Mouse (Mus musculus) CH12.LX (cell line): ENCODE measurements around the gene Tnxb. TPM values are rescaled to one million over a fixed set of nuclear protein-coding genes. Genes with fewer than 3 reads are reported as not detected.

Source experiments
- DNase-seq: peaks from one replicate; pipeline ENCODE4 v3.0.0-alpha.2; 2013; ENCODE audit errors: extremely low read depth
- H3K27ac ChIP-seq: 2 replicates; pipeline ENCODE4 v1.5.1; 2012; ENCODE audit warnings: low read depth, mild to moderate bottlenecking, control low read depth, moderate library complexity; ENCODE audit not compliant: insufficient read depth
- H3K27me3 ChIP-seq: replicated peaks from 2 replicates; pipeline ENCODE3; 2012; ENCODE audit warnings: inconsistent platforms
- H3K36me3 ChIP-seq, 2 experiments: replicated peaks in 1 of 2; 2 replicates each; pipeline versions ENCODE3 to v1.6.1; 2012; ENCODE audit warnings: inconsistent platforms in 1 of 2, low read length in 1 of 2, mild to moderate bottlenecking in 1 of 2, mixed read lengths in 1 of 2, moderate library complexity in 1 of 2; ENCODE audit not compliant: control insufficient read depth in 1 of 2, insufficient read depth in 1 of 2
- H3K4me1 ChIP-seq, 2 experiments: 2 replicates each; pipeline ENCODE4 v1.6.1; 2012; ENCODE audit warnings: inconsistent platforms in 1 of 2, moderate library complexity in 1 of 2; ENCODE audit not compliant: insufficient read depth in 2 of 2, control insufficient read depth in 1 of 2
- H3K4me2 ChIP-seq: 2 replicates; pipeline ENCODE4 v1.6.1; 2012; ENCODE audit warnings: low read depth, mild to moderate bottlenecking, control low read depth; ENCODE audit not compliant: poor library complexity, insufficient read depth, severe bottlenecking
- H3K4me3 ChIP-seq, 3 experiments: fragments of 150-350 bp in 1 of 3; sonication (generic) in 1 of 3; replicated peaks in 1 of 3; 2 replicates each; pipeline versions ENCODE3 to v1.5.1; 2011 to 2012; ENCODE audit warnings: low read depth in 2 of 3, low read length in 2 of 3, mild to moderate bottlenecking in 2 of 3, moderate library complexity in 2 of 3, control low read depth in 1 of 3, improper control_type of control experiment in 1 of 3, inconsistent platforms in 1 of 3, mixed read lengths in 1 of 3; ENCODE audit not compliant: poor library complexity in 1 of 3
- H3K79me2 ChIP-seq: replicated peaks from 2 replicates; pipeline ENCODE4 v1.6.1; 2012; ENCODE audit warnings: mild to moderate bottlenecking, moderate library complexity; ENCODE audit not compliant: control insufficient read depth, poor library complexity, insufficient read depth, severe bottlenecking; ENCODE audit errors: extremely low read depth
- H3K9ac ChIP-seq: 2 replicates; pipeline ENCODE4 v1.6.1; 2012; ENCODE audit warnings: low read depth, mild to moderate bottlenecking, control low read depth, moderate library complexity; ENCODE audit not compliant: insufficient read depth
- H3K9me3 ChIP-seq: replicated peaks from 2 replicates; pipeline ENCODE3; 2012; ENCODE audit warnings: low read length, inconsistent platforms, mixed read lengths
- BHLHE40 ChIP-seq: IDR thresholded peaks from 2 replicates; pipeline ENCODE4 v1.6.1; 2011; ENCODE audit warnings: mild to moderate bottlenecking, low read depth, low read length, improper control_type of control experiment
- CHD2 ChIP-seq: IDR thresholded peaks from 2 replicates; pipeline ENCODE4 v1.6.1; 2011; ENCODE audit warnings: low read length, improper control_type of control experiment
- E2F4 ChIP-seq: IDR thresholded peaks from 2 replicates; pipeline ENCODE4 v1.6.1; 2011; ENCODE audit warnings: low read depth, low read length, improper control_type of control experiment; ENCODE audit not compliant: insufficient replicate concordance
- EP300 ChIP-seq: IDR thresholded peaks from 2 replicates; pipeline ENCODE4 v1.6.1; 2011; ENCODE audit warnings: low read length, improper control_type of control experiment
- GABPA ChIP-seq: IDR thresholded peaks from 2 replicates; pipeline ENCODE4 v1.6.1; 2012; ENCODE audit warnings: low read depth, low read length, improper control_type of control experiment, inconsistent platforms; ENCODE audit not compliant: insufficient replicate concordance
- IRF4 ChIP-seq: IDR thresholded peaks from 2 replicates; pipeline ENCODE4 v1.6.1; 2014; ENCODE audit warnings: low read depth, mild to moderate bottlenecking, inconsistent platforms, low read length, improper control_type of control experiment
- JUND ChIP-seq: conservative IDR thresholded peaks from 2 replicates; pipeline ENCODE4 v1.6.1; 2011; ENCODE audit warnings: low read depth, low read length, improper control_type of control experiment
- KAT2A ChIP-seq: IDR thresholded peaks from 2 replicates; pipeline ENCODE4 v1.6.1; 2012; ENCODE audit warnings: low read length, improper control_type of control experiment, inconsistent platforms; ENCODE audit not compliant: insufficient replicate concordance
- MAFK ChIP-seq: IDR thresholded peaks from 2 replicates; pipeline ENCODE4 v1.6.1; 2011; ENCODE audit warnings: low read length, improper control_type of control experiment; ENCODE audit not compliant: insufficient replicate concordance
- MAX ChIP-seq: IDR thresholded peaks from 2 replicates; pipeline ENCODE4 v1.6.1; 2011; ENCODE audit warnings: low read length, improper control_type of control experiment
- MAZ ChIP-seq: IDR thresholded peaks from 2 replicates; pipeline ENCODE4 v1.6.1; 2012; ENCODE audit warnings: low read depth, mild to moderate bottlenecking, inconsistent platforms, low read length, improper control_type of control experiment, moderate library complexity
- MXI1 ChIP-seq: IDR thresholded peaks from 2 replicates; pipeline ENCODE4 v1.6.1; 2011; ENCODE audit warnings: mild to moderate bottlenecking, low read depth, low read length, improper control_type of control experiment
- MYC ChIP-seq: IDR thresholded peaks from 2 replicates; pipeline ENCODE4 v1.6.1; 2011; ENCODE audit warnings: low read depth, mild to moderate bottlenecking, improper control_type of control experiment, low read length
- NELFE ChIP-seq: IDR thresholded peaks from 2 replicates; pipeline ENCODE4 v1.6.1; 2011; ENCODE audit warnings: low read depth, low read length, improper control_type of control experiment
- NRF1 ChIP-seq: IDR thresholded peaks from 2 replicates; pipeline ENCODE4 v1.6.1; 2014; ENCODE audit warnings: low read depth, mild to moderate bottlenecking, inconsistent platforms, low read length, improper control_type of control experiment, moderate library complexity
- PAX5 ChIP-seq: IDR thresholded peaks from 2 replicates; pipeline ENCODE4 v1.6.1; 2012; ENCODE audit warnings: low read length, inconsistent platforms, mixed read lengths
- POLR2A ChIP-seq: IDR thresholded peaks from 2 replicates; pipeline ENCODE4 v1.6.1; 2011; ENCODE audit warnings: low read depth, mild to moderate bottlenecking, improper control_type of control experiment, low read length
- POLR2AphosphoS2 ChIP-seq: IDR thresholded peaks from 2 replicates; pipeline ENCODE4 v1.6.1; 2011; ENCODE audit warnings: low read depth, low read length, improper control_type of control experiment
- SIN3A ChIP-seq: IDR thresholded peaks from 2 replicates; pipeline ENCODE4 v1.6.1; 2012; ENCODE audit warnings: low read length, improper control_type of control experiment, inconsistent platforms
- SMC3 ChIP-seq: IDR thresholded peaks from 2 replicates; pipeline ENCODE4 v1.6.1; 2011; ENCODE audit warnings: low read depth, low read length, improper control_type of control experiment
- TCF12 ChIP-seq: IDR thresholded peaks from 2 replicates; pipeline ENCODE4 v1.6.1; 2014; ENCODE audit warnings: low read depth, mild to moderate bottlenecking, inconsistent platforms, low read length, improper control_type of control experiment
- UBTF ChIP-seq: IDR thresholded peaks from 2 replicates; pipeline ENCODE4 v1.6.1; 2012; ENCODE audit warnings: low read depth, mild to moderate bottlenecking, inconsistent platforms, low read length, improper control_type of control experiment, moderate library complexity
- USF1 ChIP-seq: IDR thresholded peaks from 2 replicates; pipeline ENCODE4 v1.6.1; 2014; ENCODE audit warnings: low read depth, mild to moderate bottlenecking, inconsistent platforms, low read length, improper control_type of control experiment
- USF2 ChIP-seq: conservative IDR thresholded peaks from 2 replicates; pipeline ENCODE4 v1.6.1; 2011; ENCODE audit warnings: low read depth, low read length, improper control_type of control experiment
- ZC3H11A ChIP-seq: IDR thresholded peaks from 2 replicates; pipeline ENCODE4 v1.6.1; 2012; ENCODE audit warnings: low read depth, mild to moderate bottlenecking, inconsistent platforms, low read length, improper control_type of control experiment
- ZMIZ1 ChIP-seq: IDR thresholded peaks from 2 replicates; pipeline ENCODE4 v1.6.1; 2012; ENCODE audit warnings: low read depth, mild to moderate bottlenecking, inconsistent platforms, low read length, improper control_type of control experiment
- ZNF384 ChIP-seq: IDR thresholded peaks from 2 replicates; pipeline ENCODE4 v1.6.1; 2012; ENCODE audit warnings: low read depth, low read length, improper control_type of control experiment, inconsistent platforms
- dilution Hi-C: fragments of 300-500 bp; cut with MboI; formaldehyde crosslinking; loops from 2 replicates; pipeline ENCODE4 v1.14.3; 2020; ENCODE audit warnings: low sequenced_read_pairs; ENCODE audit not compliant: extremely low pct_unique_long_range_greater_than_20kb, extremely low pct_ligation_motif_present
- in situ Hi-C: fragments of 300-500 bp; cut with MboI; formaldehyde crosslinking; loops from 3 replicates; pipeline ENCODE4 v1.14.3; 2019; ENCODE audit warnings: low sequenced_read_pairs, low pct_ligation_motif_present, low pct_unique_long_range_greater_than_20kb, mixed read lengths
- polyA plus RNA-seq: library from polyadenylated mRNA; unstranded; fragments of >175 nt; gene quantifications from 2 replicates; pipeline ENCODE4 v1.2.1, GENCODE M21; 2012; ENCODE audit warnings: low read depth; ENCODE audit not compliant: insufficient read length
- total RNA-seq, 2 experiments: library from RNA; depleted of rRNA; stranded (reverse); fragments of 300-350 nt in 1 of 2; fragments of >200 nt in 1 of 2; gene quantifications; 2 replicates each; pipeline ENCODE4 v1.2.3; 2012 to 2014

The Tnxb gene
- total and polyA plus RNA-seq, 3 experiments, result not detected

- dilution Hi-C loops, result no loop called here
- in situ Hi-C loops, result no loop called here
- no peaks in the 10 kb centered on the region for H3K79me2 ChIP-seq
Observed at GRCm38 (mm10) chr17:34624981-34625380, 45.4 kb upstream of the Tnxb start.

GRCm38 (mm10) chr17:34626062-34626772 lies 44.1 kb upstream of the Tnxb start:
- in situ Hi-C loops, result no loop called here
- Histone ChIP-seq H3K79me2 (no peaks in the 10 kb centered on the region), H3K27me3 (peaks cover 45% of the 10 kb centered on the region), H3K27ac (no peak overlapping the region), H3K4me2 (no peak overlapping the region), H3K4me3 (no peak overlapping the region), H3K4me1 (peaks cover 2 to 3% of the 10 kb centered on the region in 2 experiments; a peak in 2 of 4 replicates), H3K9me3 (peaks cover 2% of the 10 kb centered on the region), H3K9ac (no peak overlapping the region), H3K36me3 (no peaks in the 10 kb centered on the region)
- TF ChIP-seq SMC3, result no peak
- TF ChIP-seq TCF12, result no peak
- no peak for TF ChIP-seq ZC3H11A
- no peak for TF ChIP-seq SIN3A
- TF ChIP-seq JUND, result no peak
- no peak for TF ChIP-seq BHLHE40
- TF ChIP-seq EP300, result no peak
- no peak for TF ChIP-seq USF1
- TF ChIP-seq E2F4, result no peak
- no peak for TF ChIP-seq POLR2A
- TF ChIP-seq KAT2A, result no peak
- TF ChIP-seq NELFE, result no peak
- no peak for TF ChIP-seq MXI1
- TF ChIP-seq GABPA, result no peak
- TF ChIP-seq MAFK, result no peak
- TF ChIP-seq CHD2, result no peak
- TF ChIP-seq PAX5, result no peak
- TF ChIP-seq NRF1, result no peak
- no peak for TF ChIP-seq MYC
- TF ChIP-seq USF2, result no peak
- no peak for DNase-seq
- dilution Hi-C loops, result no loop called here

More at GRCm38 (mm10) chr17:34624981-34625380, 45.4 kb upstream of the Tnxb start:
- TF ChIP-seq CHD2 (no peak), MAZ (no peak), ZNF384 (no peak), SMC3 (no peak), BHLHE40 (no peak), POLR2AphosphoS2 (no peak), JUND (no peak), UBTF (no peak), EP300 (no peak), NRF1 (no peak), POLR2A (no peak), ZMIZ1 (no peak), IRF4 (no peak), MAX (no peak)
- no peak overlapping the region for H3K9ac ChIP-seq
- H3K9me3 ChIP-seq, result peaks cover 2% of the 10 kb centered on the region
- no peak overlapping the region for H3K4me3 ChIP-seq
- H3K4me1 ChIP-seq, result peaks cover 2 to 3% of the 10 kb centered on the region in 2 experiments; a peak in 2 of 4 replicates
- no peak for DNase-seq
- H3K27me3 ChIP-seq, result peaks cover 45% of the 10 kb centered on the region
- no peaks in the 10 kb centered on the region for H3K36me3 ChIP-seq
- no peak overlapping the region for H3K4me2 ChIP-seq
- H3K27ac ChIP-seq, result no peak overlapping the region
